Mouse (Mus musculus) spleen, adult 18-20 months (tissue): ENCODE results near the gene Atp2c2.
A peak's percentile ranks its signal among the peaks of the same experiment; 100 is the strongest.

ENCODE experiments used
- DNase-seq, 2 experiments: peaks; one replicate each; pipeline ENCODE4 v3.0.0; 2022; ENCODE audit warnings: mixed read lengths in 2 of 2

The Atp2c2 gene

GRCm38 (mm10) chr8:119743291-119744026 is 43.6 kb downstream of the Atp2c2 start:
- DNase-seq = peak in 1 of 2 experiments; percentile 29

- DNase-seq = no peak
These were observed 44.8 kb downstream of the Atp2c2 start for GRCm38 (mm10) chr8:119744604-119745003.

GRCm38 (mm10) chr8:119755238-119756146 is 55.7 kb downstream of the Atp2c2 start:
- DNase-seq = peak in 1 of 2 experiments; percentile 57

GRCm38 (mm10) chr8:119756147-119756461 is 56.3 kb downstream of the Atp2c2 start:
- DNase-seq = no peak

- no peak for DNase-seq
These were observed 56.7 kb downstream of the Atp2c2 start for GRCm38 (mm10) chr8:119756538-119756937.

GRCm38 (mm10) chr8:119761692-119762091 is 61.9 kb downstream of the Atp2c2 start:
- DNase-seq = no peak

- DNase-seq = no peak
These were observed 62.7 kb downstream of the Atp2c2 start for GRCm38 (mm10) chr8:119762226-119763220.

GRCm38 (mm10) chr8:119765311-119765710 is 65.5 kb downstream of the Atp2c2 start:
- DNase-seq = no peak

GRCm38 (mm10) chr8:119765761-119766444 is 66.1 kb downstream of the Atp2c2 start:
- no peak for DNase-seq

- no peak for DNase-seq
These were observed 76.9 kb downstream of the Atp2c2 start for GRCm38 (mm10) chr8:119776668-119777245.

- no peak for DNase-seq
These were observed 78.0 kb downstream of the Atp2c2 start for GRCm38 (mm10) chr8:119777765-119778164.

- peak; percentile 99 for DNase-seq
These were observed 78.5 kb downstream of the Atp2c2 start, which contains the start of gene Tldc1 for GRCm38 (mm10) chr8:119778263-119778662. TSS of gene Tldc1 (minus strand) at chr8:119778416.

- peak; percentile 57 to 72 for DNase-seq
These were observed 79.4 kb downstream of the Atp2c2 start for GRCm38 (mm10) chr8:119779013-119779737.

- no peak for DNase-seq
These were observed 80.7 kb downstream of the Atp2c2 start for GRCm38 (mm10) chr8:119780402-119781049.

- peak in 1 of 2 experiments; percentile 30 for DNase-seq
These were observed 81.5 kb downstream of the Atp2c2 start for GRCm38 (mm10) chr8:119781086-119781840.

- peak; percentile 63 to 82 for DNase-seq
These were observed 82.9 kb downstream of the Atp2c2 start for GRCm38 (mm10) chr8:119782715-119783114.

- DNase-seq = no peak
These were observed 83.8 kb downstream of the Atp2c2 start for GRCm38 (mm10) chr8:119783579-119783978.

GRCm38 (mm10) chr8:119784141-119784574 is 84.3 kb downstream of the Atp2c2 start:
- DNase-seq = peak; percentile 68 to 81

- DNase-seq = no peak
These were observed 84.9 kb downstream of the Atp2c2 start for GRCm38 (mm10) chr8:119784676-119785075.
